Mouse (Mus musculus): ENCODE measurements around the gene Klk4. TPM values are rescaled to one million over a fixed set of nuclear protein-coding genes. Genes with fewer than 3 reads are reported as not detected.

The Klk4 gene
- not detected in 2 replicates for polyA plus RNA-seq (2015; fragmentation: Nextera tagmentation; extraction: Ambion mirVana)

GRCm38 (mm10) chr7:43880912-43881311 lies at the start of gene Klk4:
Gene Klk4, plus strand, starts transcription at chr7:43881160.
- Histone ChIP-seq H3K36me3 (replicated peaks; ENCODE audit: insufficient read depth, low read length) (no peaks in the 10 kb centered on the region), H3K4me2 (ENCODE audit: low read depth, low read length) (no peak within 1 kb of the TSS), H3K9me3 (ENCODE audit: low read length) (no peaks in the 10 kb centered on the region), H3K4me1 (ENCODE audit: insufficient read depth) (no peaks in the 10 kb centered on the region), H3K9ac (replicated peaks) (no peak within 1 kb of the TSS), H3K27me3 (ENCODE audit: insufficient read depth, low read length) (no peaks in the 10 kb centered on the region), H3K4me3 (ENCODE audit: low read depth, low read length) (no peak within 1 kb of the TSS), H3K27ac (ENCODE audit: low read depth) (no peak within 1 kb of the TSS)
- DNase-seq (no peak), ATAC-seq (no peak)
- 9% methylated on average over 3 of the region's 3 CpGs for WGBS (ENCODE audit: insufficient replicate concordance)
- TF ChIP-seq CTCF (IDR thresholded peaks at IDR 0.05; ENCODE audit: low read depth) (no peak), EP300 (IDR thresholded peaks at IDR 0.05; ENCODE audit: low read depth) (no peak)

- no peak within 1 kb of the TSS for H3K4me2 ChIP-seq (ENCODE audit: low read depth, low read length)
- TF ChIP-seq EP300 (IDR thresholded peaks at IDR 0.05; ENCODE audit: low read depth) (no peak), CTCF (IDR thresholded peaks at IDR 0.05; ENCODE audit: low read depth) (no peak)
- H3K4me3 ChIP-seq (ENCODE audit: low read depth, low read length) = no peak within 1 kb of the TSS
- DNase-seq (no peak), ATAC-seq (no peak)
- H3K36me3 ChIP-seq (replicated peaks; ENCODE audit: insufficient read depth, low read length) = no peaks in the 10 kb centered on the region
- no peaks in the 10 kb centered on the region for H3K27me3 ChIP-seq (ENCODE audit: insufficient read depth, low read length)
- H3K4me1 ChIP-seq (ENCODE audit: insufficient read depth) = no peaks in the 10 kb centered on the region
- H3K9ac ChIP-seq (replicated peaks) = no peak within 1 kb of the TSS
- no peak within 1 kb of the TSS for H3K27ac ChIP-seq (ENCODE audit: low read depth)
- WGBS (ENCODE audit: insufficient replicate concordance) = 47% methylated on average over 3 of the region's 3 CpGs
- no peaks in the 10 kb centered on the region for H3K9me3 ChIP-seq (ENCODE audit: low read length)
These were observed 39.3 kb upstream of the Klk4 start, which contains the start of gene Klk5 for GRCm38 (mm10) chr7:43841701-43842100. Gene Klk5, plus strand, starts transcription at chr7:43841971.

- TF ChIP-seq EP300 (IDR thresholded peaks at IDR 0.05; ENCODE audit: low read depth) = no peak
- no peak for ATAC-seq
- WGBS (ENCODE audit: insufficient replicate concordance) = 78% methylated on average over 4 of the region's 4 CpGs
These were observed 37.2 kb upstream of the Klk4 start for GRCm38 (mm10) chr7:43843801-43844200.

GRCm38 (mm10) chr7:43851616-43852015 lies 29.3 kb upstream of the Klk4 start:
- no peaks in the 10 kb centered on the region for H3K36me3 ChIP-seq (replicated peaks; ENCODE audit: insufficient read depth, low read length)
- no peak for ATAC-seq
- H3K4me1 ChIP-seq (ENCODE audit: insufficient read depth) = no peaks in the 10 kb centered on the region
- 76% methylated on average over 6 of the region's 6 CpGs for WGBS (ENCODE audit: insufficient replicate concordance)
- H3K4me2 ChIP-seq (ENCODE audit: low read depth, low read length) = no peak overlapping the region
- H3K27ac ChIP-seq (ENCODE audit: low read depth) = no peak overlapping the region
- H3K9ac ChIP-seq (replicated peaks) = no peak overlapping the region
- H3K27me3 ChIP-seq (ENCODE audit: insufficient read depth, low read length) = no peaks in the 10 kb centered on the region
- no peaks in the 10 kb centered on the region for H3K9me3 ChIP-seq (ENCODE audit: low read length)
- no peak for TF ChIP-seq CTCF (IDR thresholded peaks at IDR 0.05; ENCODE audit: low read depth)
- no peak for TF ChIP-seq EP300 (IDR thresholded peaks at IDR 0.05; ENCODE audit: low read depth)
- DNase-seq = no peak
- H3K4me3 ChIP-seq (ENCODE audit: low read depth, low read length) = no peak overlapping the region

More at GRCm38 (mm10) chr7:43843801-43844200, 37.2 kb upstream of the Klk4 start:
- H3K27ac ChIP-seq (ENCODE audit: low read depth) = no peak overlapping the region
- DNase-seq = no peak
- no peak overlapping the region for H3K4me2 ChIP-seq (ENCODE audit: low read depth, low read length)
- no peaks in the 10 kb centered on the region for H3K9me3 ChIP-seq (ENCODE audit: low read length)
- no peaks in the 10 kb centered on the region for H3K36me3 ChIP-seq (replicated peaks; ENCODE audit: insufficient read depth, low read length)
- H3K4me1 ChIP-seq (ENCODE audit: insufficient read depth) = no peaks in the 10 kb centered on the region
- no peak overlapping the region for H3K9ac ChIP-seq (replicated peaks)
- no peak overlapping the region for H3K4me3 ChIP-seq (ENCODE audit: low read depth, low read length)
- H3K27me3 ChIP-seq (ENCODE audit: insufficient read depth, low read length) = no peaks in the 10 kb centered on the region

- WGBS (ENCODE audit: insufficient replicate concordance) = 78% methylated on average over 9 of the region's 9 CpGs
- DNase-seq = no peak
- H3K27ac ChIP-seq (ENCODE audit: low read depth) = no peak overlapping the region
- no peak for ATAC-seq
- H3K9ac ChIP-seq (replicated peaks) = no peak overlapping the region
- H3K27me3 ChIP-seq (ENCODE audit: insufficient read depth, low read length) = no peaks in the 10 kb centered on the region
- no peaks in the 10 kb centered on the region for H3K4me1 ChIP-seq (ENCODE audit: insufficient read depth)
- no peak overlapping the region for H3K4me3 ChIP-seq (ENCODE audit: low read depth, low read length)
- H3K4me2 ChIP-seq (ENCODE audit: low read depth, low read length) = no peak overlapping the region
- no peak for TF ChIP-seq EP300 (IDR thresholded peaks at IDR 0.05; ENCODE audit: low read depth)
- TF ChIP-seq CTCF (IDR thresholded peaks at IDR 0.05; ENCODE audit: low read depth) = no peak
- no peaks in the 10 kb centered on the region for H3K36me3 ChIP-seq (replicated peaks; ENCODE audit: insufficient read depth, low read length)
- H3K9me3 ChIP-seq (ENCODE audit: low read length) = no peaks in the 10 kb centered on the region
These were observed 26.1 kb upstream of the Klk4 start for GRCm38 (mm10) chr7:43854642-43855380.

- DNase-seq = no peak
These were observed 25.3 kb upstream of the Klk4 start for GRCm38 (mm10) chr7:43855709-43856108.

More at GRCm38 (mm10) chr7:43855709-43856108, 25.3 kb upstream of the Klk4 start:
- Histone ChIP-seq H3K36me3 (replicated peaks; ENCODE audit: insufficient read depth, low read length) (no peaks in the 10 kb centered on the region), H3K27me3 (ENCODE audit: insufficient read depth, low read length) (no peaks in the 10 kb centered on the region), H3K4me1 (ENCODE audit: insufficient read depth) (no peaks in the 10 kb centered on the region), H3K9me3 (ENCODE audit: low read length) (no peaks in the 10 kb centered on the region), H3K9ac (replicated peaks) (no peak overlapping the region), H3K27ac (ENCODE audit: low read depth) (no peak overlapping the region), H3K4me2 (ENCODE audit: low read depth, low read length) (no peak overlapping the region), H3K4me3 (ENCODE audit: low read depth, low read length) (no peak overlapping the region)
- 47% methylated on average over 3 of the region's 3 CpGs for WGBS (ENCODE audit: insufficient replicate concordance)
- ATAC-seq = no peak
- TF ChIP-seq EP300 (IDR thresholded peaks at IDR 0.05; ENCODE audit: low read depth) = no peak
- no peak for TF ChIP-seq CTCF (IDR thresholded peaks at IDR 0.05; ENCODE audit: low read depth)
